Mouse (Mus musculus) midbrain, embryonic 13.5 days (tissue): ENCODE results near the gene P3h1. TPM values are rescaled to one million over a fixed set of nuclear protein-coding genes. Genes with fewer than 3 reads are reported as not detected.

Experiments used
- ATAC-seq: fragments of 200-750 bp; cut with Nextera tagmentation; 2 replicates; pipeline ENCODE4 v1.8.0; 2017; ENCODE audit warnings: mild to moderate bottlenecking, moderate TSS enrichment, moderate library complexity
- H3K27ac ChIP-seq: fragments of 300-500 bp; sonication (generic); 2 replicates; pipeline ENCODE4 v1.5.1; 2015; ENCODE audit warnings: inconsistent platforms, mild to moderate bottlenecking, moderate library complexity
- H3K27me3 ChIP-seq: fragments of 300-500 bp; sonication (generic); 2 replicates; pipeline ENCODE4 v1.6.1; 2015; ENCODE audit warnings: mild to moderate bottlenecking, inconsistent platforms
- H3K36me3 ChIP-seq: fragments of 300-500 bp; sonication (generic); 2 replicates; pipeline ENCODE4 v1.6.1; 2015; ENCODE audit warnings: mild to moderate bottlenecking, inconsistent platforms
- H3K4me1 ChIP-seq: fragments of 300-500 bp; sonication (generic); replicated peaks from 2 replicates; pipeline ENCODE4 v1.6.1; 2015; ENCODE audit warnings: inconsistent platforms
- H3K4me2 ChIP-seq: fragments of 300-500 bp; sonication (generic); replicated peaks from 2 replicates; pipeline ENCODE4 v1.6.1; 2015; ENCODE audit warnings: moderate library complexity, mild to moderate bottlenecking, inconsistent platforms
- H3K4me3 ChIP-seq: fragments of 300-500 bp; sonication (generic); replicated peaks from 2 replicates; pipeline ENCODE4 v1.5.1; 2015; ENCODE audit warnings: mild to moderate bottlenecking, inconsistent platforms
- H3K9ac ChIP-seq: fragments of 300-500 bp; sonication (generic); replicated peaks from 2 replicates; pipeline ENCODE4 v1.6.1; 2015; ENCODE audit warnings: mild to moderate bottlenecking, inconsistent platforms
- H3K9me3 ChIP-seq: fragments of 300-500 bp; sonication (generic); 2 replicates; pipeline ENCODE4 v1.6.1; 2016; ENCODE audit warnings: mild to moderate bottlenecking, inconsistent platforms
- WGBS: fragments of 180-500 bp; shearing (Covaris S2); methylation state at CpG from one replicate; pipeline ENCODE4 v1.1.7; 2015; 5-methylcytosine and 5-hydroxymethylcytosine counted together
- polyA plus RNA-seq: library from polyadenylated mRNA; unstranded; fragments of >200 nt; fragmentation: Nextera tagmentation; extraction: Ambion mirVana; gene quantifications from 2 replicates; pipeline ENCODE4 v1.2.1, GENCODE M21; 2015

P3h1 gene
- polyA plus RNA-seq, 1 experiment from 2014 or later: 9.9 TPM

- no peak for ATAC-seq
- peaks cover 45% of the 10 kb centered on the region for H3K4me1 ChIP-seq
- 94% methylated on average over 1 of the region's 1 CpGs for WGBS
- H3K27me3 ChIP-seq: no peaks in the 10 kb centered on the region
- no peaks in the 10 kb centered on the region for H3K9me3 ChIP-seq
- H3K36me3 ChIP-seq: peaks cover 8% of the 10 kb centered on the region
- peak overlapping the region; percentile 97 for H3K4me3 ChIP-seq
- H3K4me2 ChIP-seq: peak overlapping the region; percentile 85
- no peak overlapping the region for H3K27ac ChIP-seq
- peak overlapping the region; percentile 94 for H3K9ac ChIP-seq
Observed at GRCm38 (mm10) chr4:119291921-119292320, 59.2 kb downstream of the P3h1 start.

GRCm38 (mm10) chr4:119292771-119293573, 60.3 kb downstream of the P3h1 start:
- Histone ChIP-seq H3K4me2 (peak overlapping the region; percentile 85), H3K4me1 (peaks cover 40% of the 10 kb centered on the region), H3K9ac (peak overlapping the region; percentile 94), H3K9me3 (no peaks in the 10 kb centered on the region), H3K4me3 (peak overlapping the region; percentile 97), H3K27ac (peak overlapping the region; percentile 95), H3K36me3 (peaks cover 8% of the 10 kb centered on the region), H3K27me3 (no peaks in the 10 kb centered on the region)
- under 1% methylated on average over 24 of the region's 24 CpGs for WGBS
- ATAC-seq: no peak

- Histone ChIP-seq H3K27ac (peak overlapping the region; percentile 95), H3K4me3 (peak overlapping the region; percentile 97), H3K4me1 (peaks cover 40% of the 10 kb centered on the region), H3K27me3 (no peaks in the 10 kb centered on the region), H3K9ac (peak overlapping the region; percentile 94), H3K9me3 (no peaks in the 10 kb centered on the region), H3K4me2 (peak overlapping the region; percentile 85), H3K36me3 (peaks cover 8% of the 10 kb centered on the region)
- peak; percentile 3 for ATAC-seq
- under 1% methylated on average over 55 of the region's 80 CpGs for WGBS
Observed at GRCm38 (mm10) chr4:119293574-119294258, 61.0 kb downstream of the P3h1 start.

- peak within 1 kb of the TSS; percentile 94 for H3K9ac ChIP-seq
- WGBS: under 1% methylated on average over 61 of the region's 61 CpGs
- H3K4me3 ChIP-seq: peak within 1 kb of the TSS; percentile 97
- H3K4me1 ChIP-seq: peaks cover 38% of the 10 kb centered on the region
- peak within 1 kb of the TSS; percentile 95 for H3K27ac ChIP-seq
- peak; percentile 99 for ATAC-seq
- H3K27me3 ChIP-seq: no peaks in the 10 kb centered on the region
- peaks cover 8% of the 10 kb centered on the region; the same call in 1 of the 2 replicates for H3K36me3 ChIP-seq
- H3K4me2 ChIP-seq: peak within 1 kb of the TSS; percentile 85
- no peaks in the 10 kb centered on the region for H3K9me3 ChIP-seq
Observed at GRCm38 (mm10) chr4:119294415-119295133, 61.9 kb downstream of the P3h1 start, which contains the start of gene Ybx1. TSS of gene Ybx1 (minus strand) at chr4:119294604.

- H3K9me3 ChIP-seq: no peaks in the 10 kb centered on the region
- no peak for ATAC-seq
- WGBS: 6% methylated on average over 6 of the region's 6 CpGs
Observed at GRCm38 (mm10) chr4:119295134-119295453, 62.4 kb downstream of the P3h1 start.

GRCm38 (mm10) chr4:119297361-119297760, 64.6 kb downstream of the P3h1 start:
- H3K4me2 ChIP-seq: no peak overlapping the region
- no peak overlapping the region for H3K27ac ChIP-seq
- no peak for ATAC-seq
- H3K9me3 ChIP-seq: no peaks in the 10 kb centered on the region
- H3K4me1 ChIP-seq: peaks cover 10% of the 10 kb centered on the region
- no peaks in the 10 kb centered on the region for H3K27me3 ChIP-seq
- H3K9ac ChIP-seq: no peak overlapping the region
- WGBS: 80% methylated on average over 2 of the region's 2 CpGs
- H3K36me3 ChIP-seq: no peaks in the 10 kb centered on the region
- H3K4me3 ChIP-seq: no peak overlapping the region

More at GRCm38 (mm10) chr4:119295134-119295453, 62.4 kb downstream of the P3h1 start:
- Histone ChIP-seq H3K4me3 (peak overlapping the region; percentile 97), H3K27ac (peak overlapping the region; percentile 95), H3K36me3 (peaks cover 8% of the 10 kb centered on the region; the same call in 1 of the 2 replicates), H3K27me3 (no peaks in the 10 kb centered on the region), H3K9ac (peak overlapping the region; percentile 83), H3K4me1 (peaks cover 33% of the 10 kb centered on the region), H3K4me2 (peak overlapping the region; percentile 61)

Other genes with a start within 250 kb of the P3h1 start
- gene Slc2a1, start 124.2 kb upstream of the P3h1 start, polyA plus RNA-seq: 88.6 and 104 TPM in 2 replicates
- 9.9 and 10.3 TPM in 2 replicates for gene Zfp691, start 58.7 kb upstream of the P3h1 start, polyA plus RNA-seq
- 1.5 and 1.7 TPM in 2 replicates for gene Ermap, start 42.9 kb upstream of the P3h1 start, polyA plus RNA-seq
- 227 and 237 TPM in 2 replicates for gene Svbp, start 37.6 kb upstream of the P3h1 start, polyA plus RNA-seq
- 0.34 and 0.36 TPM in 2 replicates for gene Tmem269, start 14.7 kb upstream of the P3h1 start, polyA plus RNA-seq
- 30.2 and 34.4 TPM in 2 replicates for gene AU022252, start 203 bp upstream of the P3h1 start, polyA plus RNA-seq
- gene Cldn19, start 22.5 kb downstream of the P3h1 start, polyA plus RNA-seq: 0.55 and 1.3 TPM in 2 replicates
- 723 and 839 TPM in 2 replicates for gene Ybx1, start 61.7 kb downstream of the P3h1 start, polyA plus RNA-seq
- 77.2 and 78.3 TPM in 2 replicates for gene Ppih, start 87.6 kb downstream of the P3h1 start, polyA plus RNA-seq
- 19.2 and 19.7 TPM in 2 replicates for gene Ccdc30, start 182.6 kb downstream of the P3h1 start, polyA plus RNA-seq
- gene Ppcs, start 189.5 kb downstream of the P3h1 start, polyA plus RNA-seq: 17.7 and 18.2 TPM in 2 replicates
- 0.28 and 0.76 TPM in 2 replicates for gene Zmynd12, start 189.9 kb downstream of the P3h1 start, polyA plus RNA-seq